Mouse (Mus musculus): Measurements from ENCODE around the gene Gm10192.
"Not testable (repeated sequence)": the region's sequence is repeated elsewhere in the genome, so short reads cannot be mapped to it uniquely, and the experiment has no call there.

Gene Gm10192

DNA sequence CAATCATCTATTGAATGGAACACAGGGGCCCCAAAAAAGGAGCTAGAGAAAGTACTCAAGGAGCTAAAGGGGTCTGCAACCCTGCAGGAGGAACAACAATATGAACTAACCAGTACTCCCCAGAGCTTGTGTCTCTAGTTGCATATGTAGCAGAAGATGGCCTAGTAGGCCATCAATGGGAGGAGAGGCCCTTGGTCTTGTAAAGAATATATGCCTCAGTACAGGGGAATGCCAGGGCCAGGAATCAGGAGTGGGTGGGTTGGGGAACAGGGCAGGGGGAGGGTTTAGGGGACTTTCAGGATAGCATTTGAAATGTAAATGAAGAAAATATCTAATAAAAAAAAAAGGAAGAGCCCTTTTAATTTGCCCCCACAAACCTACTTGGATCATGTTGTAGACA, at the start of gene Gm10192:
Gene Gm10192 (minus strand): TSS at position 101 of the 400 bp plus-strand sequence.
- not testable (repeated sequence) for DNase-seq (ENCODE audit: inconsistent ontology term)

DNA sequence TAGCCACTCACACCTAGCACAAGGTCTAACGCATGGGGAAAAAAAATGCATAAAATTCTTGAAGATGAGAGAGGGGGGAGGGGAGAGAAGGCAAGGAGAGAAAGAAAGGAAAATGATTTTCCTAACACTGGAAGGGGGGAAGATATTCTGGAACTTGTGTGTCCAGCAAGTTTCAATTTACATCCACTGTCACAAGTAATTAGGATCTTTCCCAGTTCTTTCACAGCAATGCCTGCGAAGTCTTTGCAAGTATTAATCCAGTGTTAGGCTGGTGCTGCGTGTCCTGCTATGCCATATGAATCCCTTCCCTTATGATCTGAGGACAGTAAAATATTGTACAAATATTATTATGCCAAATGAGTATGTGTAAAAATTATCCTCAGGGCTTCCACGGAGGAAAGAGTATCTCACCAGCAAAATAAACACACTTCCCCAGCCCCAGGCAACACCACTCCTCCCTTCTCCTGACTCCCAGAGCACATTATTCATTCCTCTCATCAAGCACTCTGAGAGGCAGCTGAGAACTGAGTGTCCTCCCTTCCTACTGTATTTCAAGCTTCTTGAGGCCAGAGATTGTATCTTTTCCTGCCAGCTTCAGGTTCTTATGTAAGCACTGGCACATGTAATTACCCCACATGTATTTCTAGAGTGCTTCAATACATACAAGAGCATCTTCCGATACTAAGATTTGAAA, 47.6 kb upstream of the Gm10192 start:
- peak; percentile 33 for DNase-seq (ENCODE audit: inconsistent ontology term)

DNA sequence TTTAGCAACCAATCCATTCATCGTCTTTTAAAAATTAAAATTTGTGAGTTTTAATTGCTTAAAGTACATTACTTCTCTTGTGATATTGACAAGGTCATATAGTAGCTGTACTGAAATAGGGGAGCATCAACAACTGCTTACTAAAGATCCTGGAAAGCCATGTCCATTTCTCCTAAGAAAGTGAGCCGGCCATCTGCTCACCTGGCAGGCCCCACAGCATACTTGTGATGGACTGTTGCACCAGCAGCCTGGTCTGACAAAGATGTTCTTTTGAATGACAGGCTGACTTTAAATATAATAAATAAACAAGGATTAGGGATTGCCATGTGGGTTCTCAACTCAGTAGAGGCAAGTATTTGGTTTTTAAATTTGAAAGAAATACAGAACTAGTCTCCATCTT, 36.7 kb upstream of the Gm10192 start:
- no peak for DNase-seq (ENCODE audit: inconsistent ontology term)

GRCm38 (mm10) chr4:97217906-97218305, 34.9 kb upstream of the Gm10192 start:
- no peak for DNase-seq (ENCODE audit: inconsistent ontology term)

DNA sequence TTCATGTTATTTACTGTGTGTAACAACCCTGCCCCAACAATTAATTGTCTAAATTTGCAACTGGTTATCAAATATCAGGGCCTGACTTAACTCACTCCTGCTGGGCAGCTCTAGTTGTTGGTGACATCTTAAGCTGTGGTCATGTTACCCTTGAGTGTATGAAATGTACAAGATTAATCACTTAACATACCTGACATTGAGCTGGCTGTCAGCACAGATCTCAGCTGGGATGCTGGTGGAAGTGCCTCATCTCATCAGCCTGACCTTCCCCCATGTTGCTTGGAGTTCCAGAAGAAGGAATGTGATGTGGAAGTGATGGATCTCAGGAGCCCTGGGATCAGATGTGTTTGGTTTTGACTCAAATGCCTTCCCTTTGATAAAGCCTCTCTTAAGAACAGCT, 29.5 kb upstream of the Gm10192 start:
- no peak for DNase-seq (ENCODE audit: inconsistent ontology term)

DNA sequence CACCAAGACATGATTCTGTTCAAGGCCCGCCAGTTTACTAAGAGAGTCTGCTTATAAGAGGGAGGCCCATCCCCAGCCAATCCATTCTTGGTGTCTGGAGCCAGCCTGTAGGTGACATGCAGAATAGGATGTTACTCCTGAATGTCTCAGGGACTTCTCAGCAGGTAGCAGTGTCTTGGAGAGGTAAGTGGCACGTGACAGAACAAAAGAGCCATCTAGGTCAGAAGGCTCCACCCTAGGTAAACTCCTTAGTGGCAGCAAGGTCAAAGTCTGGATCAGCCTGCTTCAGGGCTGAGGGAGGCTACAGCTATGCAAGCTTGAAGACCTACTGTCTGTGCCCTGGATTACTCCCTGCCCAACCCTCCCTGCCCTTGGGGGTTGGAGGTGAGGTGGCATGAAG, 20.0 kb upstream of the Gm10192 start:
- not testable (repeated sequence) for DNase-seq (ENCODE audit: inconsistent ontology term)

DNA sequence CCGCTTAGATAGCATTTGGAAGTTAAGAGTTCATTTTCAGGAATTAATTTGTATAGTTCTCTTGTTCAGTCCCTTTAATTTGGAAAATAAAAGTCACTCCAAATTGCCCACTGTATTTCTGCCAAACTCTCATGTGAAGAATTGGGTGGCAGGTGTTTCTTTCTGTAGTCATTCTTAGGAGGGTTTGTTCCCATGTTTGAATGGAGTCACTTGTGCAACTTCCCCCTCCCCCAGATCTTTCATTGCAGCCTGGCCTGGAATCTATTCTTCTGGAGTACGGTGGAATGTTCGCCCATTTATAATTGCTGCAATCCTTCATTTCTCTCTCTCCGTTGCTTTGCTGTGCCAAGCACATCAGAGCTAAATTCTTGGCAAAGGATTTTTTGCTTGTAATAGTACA, 10.2 kb upstream of the Gm10192 start:
- DNase-seq (ENCODE audit: inconsistent ontology term): peak; percentile 94

DNA sequence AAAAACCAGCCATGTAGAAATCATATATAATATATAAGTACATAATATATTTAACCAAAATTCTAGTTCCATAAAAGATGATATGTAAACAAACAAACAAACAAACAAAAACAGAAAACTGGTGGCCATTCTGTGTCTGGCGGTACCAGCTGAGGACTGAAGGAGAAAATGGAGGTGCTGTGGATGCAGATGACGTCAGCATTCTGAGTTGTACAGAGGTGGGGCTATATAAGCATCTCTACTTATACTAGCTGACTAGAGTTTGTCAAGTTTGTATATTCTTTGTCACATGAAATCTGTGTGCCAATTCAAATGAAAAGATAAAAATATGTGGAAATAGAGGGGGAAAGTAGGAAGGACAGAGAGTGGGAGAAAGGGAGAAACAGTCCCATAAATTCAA, 9.6 kb upstream of the Gm10192 start:
- DNase-seq (ENCODE audit: inconsistent ontology term): no peak

GRCm38 (mm10) chr4:97180396-97180795, 2.6 kb downstream of the Gm10192 start:
- DNase-seq (ENCODE audit: inconsistent ontology term): peak; percentile 66

DNA sequence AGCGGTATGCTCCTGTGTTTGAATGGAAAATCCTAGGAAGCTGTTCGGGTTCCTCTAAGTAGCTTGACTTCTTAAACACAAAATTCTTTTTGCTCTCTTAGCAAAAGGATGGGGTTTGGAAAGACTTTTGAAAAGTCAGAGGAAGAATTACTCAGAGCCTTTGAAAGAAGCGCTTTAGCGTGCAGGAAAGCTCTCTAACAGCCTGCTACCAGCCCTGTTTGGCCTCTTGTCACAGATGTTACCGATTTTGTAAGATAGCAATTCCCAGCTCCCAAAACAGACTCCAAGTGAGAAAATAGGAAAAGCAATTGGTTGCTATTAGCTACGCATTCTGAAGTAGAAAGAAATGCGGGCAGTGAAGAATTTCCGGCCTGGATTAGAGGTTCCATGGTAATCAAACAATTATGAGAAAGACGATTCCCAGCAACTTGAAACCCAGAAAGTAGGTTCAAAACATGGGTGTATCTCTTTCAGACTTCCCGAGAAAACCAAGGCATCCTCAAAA, 26.1 kb downstream of the Gm10192 start:
- DNase-seq (ENCODE audit: inconsistent ontology term): no peak

GRCm38 (mm10) chr4:97156084-97156483, 26.9 kb downstream of the Gm10192 start:
- DNase-seq (ENCODE audit: inconsistent ontology term): no peak

DNA sequence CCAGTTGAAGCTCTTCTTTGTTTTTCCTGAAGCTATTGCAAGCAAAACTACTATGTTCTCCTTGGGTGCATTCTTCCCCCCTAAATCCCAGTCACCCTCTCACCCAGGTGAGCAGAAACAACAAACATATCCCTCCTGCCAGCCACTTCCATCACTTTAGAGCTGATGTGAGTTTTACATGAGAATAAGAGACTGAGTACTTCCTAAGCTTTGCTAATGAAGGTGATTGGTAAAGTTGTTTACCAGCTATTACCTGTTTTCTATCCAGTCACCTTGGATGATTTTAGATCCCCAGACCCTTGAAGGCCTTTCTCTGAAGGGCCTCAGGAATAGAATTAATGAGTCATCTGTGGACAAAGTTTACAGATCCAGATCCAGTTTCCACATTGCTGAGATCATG, 29.4 kb downstream of the Gm10192 start:
- DNase-seq (ENCODE audit: inconsistent ontology term): no peak

DNA sequence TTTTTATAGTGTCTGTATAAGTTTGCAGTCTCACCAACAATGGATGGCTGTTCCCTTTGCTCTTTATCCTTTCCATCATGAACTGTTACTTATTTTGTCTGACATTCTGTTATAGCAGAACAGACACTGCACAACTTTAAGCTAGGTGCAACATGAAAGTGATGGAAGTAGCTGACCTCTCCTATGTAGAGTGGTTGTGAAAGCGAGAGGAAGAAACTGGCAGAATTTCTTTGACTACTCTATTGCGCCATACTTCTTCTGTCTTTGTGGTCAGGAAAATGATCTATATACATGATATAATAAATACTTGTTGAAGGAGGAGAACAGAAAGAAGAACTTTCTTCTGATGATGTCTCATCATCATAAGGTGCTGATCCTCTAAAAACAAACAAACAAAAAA, 40.5 kb downstream of the Gm10192 start:
- no peak for DNase-seq (ENCODE audit: inconsistent ontology term)

Data from Muller cell, postnatal 12 days (primary cell).